Mouse (Mus musculus): ENCODE measurements around the gene Cotl1.

DNA sequence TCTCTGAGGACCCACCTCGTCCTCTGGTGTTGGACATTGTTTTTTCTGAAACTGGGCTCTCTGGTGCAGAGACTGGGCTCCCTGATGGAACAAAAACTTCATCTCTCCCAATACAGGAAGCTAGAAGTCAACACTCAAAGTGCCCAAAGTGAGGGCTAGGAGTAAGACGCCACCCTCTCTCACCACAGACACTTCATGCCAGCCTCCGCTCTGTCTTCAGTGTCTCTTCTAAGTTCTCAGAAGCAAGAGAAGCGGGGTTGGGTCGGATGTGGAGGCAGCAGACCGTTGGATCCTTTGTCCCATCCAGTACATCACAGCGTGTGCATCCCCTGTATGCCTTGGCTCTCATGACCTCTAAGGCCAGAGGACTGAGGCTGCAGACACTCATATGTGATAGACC is 50.8 kb downstream of the Cotl1 start:
- no peak for TF ChIP-seq CTCF (IDR thresholded peaks at IDR 0.05; ENCODE audit: extremely low read depth, insufficient read length, insufficient replicate concordance, low read depth, low read length)
- TF ChIP-seq POLR2A (IDR thresholded peaks at IDR 0.05; ENCODE audit: low read depth, low read length), result no peak

All from small intestine, adult 2 months (tissue).